In genomic region chr1:144330365-144331050, GRCm38 (mm10) we compare ENCODE assay signal across 12 mouse cellular contexts.
DNase-seq lines count a peak whose midpoint lies in the region; ATAC-seq and TF ChIP-seq lines count a peak whose summit lies in the region.
"Had no signal": no experiment of that assay in that cellular context is flagged by ENCODE, and none has a peak within 500 bp of the region (broad histone marks: within the 10 kb centered on the region; RNA-seq: fewer than 3 reads in every experiment).

No protein-coding gene starts in this region.

- no peak for TF ChIP-seq CTCF in lung, adult 2 months (IDR thresholded peaks at IDR 0.05; ENCODE audit: insufficient read depth, low read length)

- peak; percentile 11 to 30 for DNase-seq in lung, adult 18-20 months
- DNase-seq in lung, adult 2 months = no peak
- peak; percentile 78 to 83 for DNase-seq in natural killer cell, adult 2 months (ENCODE audit: low spot score in 2 of 2)
- DNase-seq in adipocyte (ENCODE audit: low spot score) = no peak
- DNase-seq in retina, embryonic 14.5 days (ENCODE audit: low spot score) = no peak
- no peak for DNase-seq in kidney, adult 9 months
- DNase-seq in embryo, embryonic 9.5 days (ENCODE audit: extremely low spot score) = no peak
- DNase-seq: embryo, embryonic 11 days; heart, postnatal 36 days had no signal

- no peaks in the 10 kb centered on the region for H3K9me3 ChIP-seq in intestine, embryonic 16.5 days (ENCODE audit: control insufficient read depth, low read length)
- H3K9me3 ChIP-seq: limb, embryonic 13.5 days; neural tube, embryonic 13.5 days had no signal

- no peak overlapping the region for H3K4me2 ChIP-seq in intestine, embryonic 16.5 days (ENCODE audit: low read depth, low read length)
- H3K4me2 ChIP-seq: limb, embryonic 13.5 days; neural tube, embryonic 13.5 days had no signal

- no peaks in the 10 kb centered on the region for H3K27me3 ChIP-seq in intestine, embryonic 16.5 days (replicated peaks; ENCODE audit: control insufficient read depth, insufficient read depth, low read length)
- H3K27me3 ChIP-seq: limb, embryonic 13.5 days; neural tube, embryonic 13.5 days had no signal

- WGBS in lung, adult 2 months = 17% methylated on average over 8 of the region's 8 CpGs
- WGBS in intestine, embryonic 16.5 days = 45% methylated on average over 8 of the region's 8 CpGs

- no peak for TF ChIP-seq POLR2A in lung, adult 2 months (IDR thresholded peaks at IDR 0.05; ENCODE audit: borderline replicate concordance, extremely low read depth, low read depth, low read length)

- no peak overlapping the region for H3K9ac ChIP-seq in intestine, embryonic 16.5 days (ENCODE audit: low read depth, low read length)
- H3K9ac ChIP-seq: limb, embryonic 13.5 days; neural tube, embryonic 13.5 days had no signal

- no peaks in the 10 kb centered on the region for H3K36me3 ChIP-seq in intestine, embryonic 16.5 days (ENCODE audit: control insufficient read depth, insufficient read depth, low read length)
- H3K36me3 ChIP-seq: limb, embryonic 13.5 days; neural tube, embryonic 13.5 days had no signal

- H3K27ac ChIP-seq in intestine, embryonic 16.5 days (ENCODE audit: low read length) = no peak overlapping the region; the same call in 1 of the 2 replicates
- H3K27ac ChIP-seq: limb, embryonic 13.5 days; neural tube, embryonic 13.5 days had no signal

- H3K4me1 ChIP-seq in lung, adult 2 months (ENCODE audit: control insufficient read depth, insufficient read depth, low read length) = no peaks in the 10 kb centered on the region; the same call in 1 of the 2 replicates
- H3K4me1 ChIP-seq in intestine, embryonic 16.5 days (ENCODE audit: control insufficient read depth, insufficient read depth, low read length) = no peaks in the 10 kb centered on the region
- H3K4me1 ChIP-seq: limb, embryonic 13.5 days; neural tube, embryonic 13.5 days had no signal

- ATAC-seq in intestine, embryonic 16.5 days = peak; percentile 66

- H3K4me3 ChIP-seq in lung, adult 2 months (replicated peaks; ENCODE audit: extremely low read depth, low read depth, low read length) = no peak overlapping the region
- no peak overlapping the region for H3K4me3 ChIP-seq in intestine, embryonic 16.5 days (ENCODE audit: low read length)
- H3K4me3 ChIP-seq: limb, embryonic 13.5 days; neural tube, embryonic 13.5 days had no signal

Comparison
In these comparisons a context has a peak if more than half of its experiments do, and no peak if none do; other contexts are left out.
1. DNase-seq: peak in lung, adult 18-20 months (2 of 2) and natural killer cell, adult 2 months (2 of 2); none in lung, adult 2 months (single experiment), adipocyte (single experiment), retina, embryonic 14.5 days (single experiment), kidney, adult 9 months (single experiment) and embryo, embryonic 9.5 days (single experiment).